Mouse (Mus musculus) heart, embryonic 13.5 days (tissue): ENCODE results near the gene Pitpnm2. TPM values are rescaled to one million over a fixed set of nuclear protein-coding genes. Genes with fewer than 3 reads are reported as not detected.

ENCODE experiments used
- ATAC-seq: fragments of 200-750 bp; cut with Nextera tagmentation; 2 replicates; pipeline ENCODE4 v1.8.0; 2017; ENCODE audit warnings: moderate TSS enrichment; ENCODE audit not compliant: insufficient number of reproducible peaks, low FRiP score, low TSS enrichment; ENCODE audit errors: extremely low read depth
- H3K27ac ChIP-seq: fragments of 300-500 bp; sonication (generic); replicated peaks from 2 replicates; pipeline ENCODE4 v1.5.1; 2015; ENCODE audit warnings: moderate library complexity, mild to moderate bottlenecking, inconsistent platforms
- H3K27me3 ChIP-seq: fragments of 300-500 bp; sonication (generic); replicated peaks from 2 replicates; pipeline ENCODE4 v1.6.1; 2015; ENCODE audit warnings: mild to moderate bottlenecking, inconsistent platforms
- H3K36me3 ChIP-seq: fragments of 300-500 bp; sonication (generic); 2 replicates; pipeline ENCODE4 v1.6.1; 2015; ENCODE audit warnings: mild to moderate bottlenecking, inconsistent platforms
- H3K4me1 ChIP-seq: fragments of 300-500 bp; sonication (generic); 2 replicates; pipeline ENCODE4 v1.6.1; 2015; ENCODE audit warnings: inconsistent platforms
- H3K4me2 ChIP-seq: fragments of 300-500 bp; sonication (generic); 2 replicates; pipeline ENCODE4 v1.6.1; 2015; ENCODE audit warnings: inconsistent platforms, mild to moderate bottlenecking, moderate library complexity
- H3K4me3 ChIP-seq: fragments of 300-500 bp; sonication (generic); 2 replicates; pipeline ENCODE4 v1.5.1; 2015; ENCODE audit warnings: moderate library complexity, mild to moderate bottlenecking, inconsistent platforms
- H3K9ac ChIP-seq: fragments of 300-500 bp; sonication (generic); 2 replicates; pipeline ENCODE4 v1.6.1; 2015; ENCODE audit warnings: inconsistent platforms, mild to moderate bottlenecking, moderate library complexity
- H3K9me3 ChIP-seq: fragments of 300-500 bp; sonication (generic); 2 replicates; pipeline ENCODE4 v1.6.1; 2016; ENCODE audit warnings: inconsistent platforms
- WGBS: fragments of 180-500 bp; shearing (Covaris S2); methylation state at CpG from one replicate; pipeline ENCODE4 v1.1.7; 2015; ENCODE audit warnings: mixed read lengths; 5-methylcytosine and 5-hydroxymethylcytosine counted together
- polyA plus RNA-seq: library from polyadenylated mRNA; unstranded; fragments of >200 nt; fragmentation: Nextera tagmentation; extraction: Ambion mirVana; gene quantifications from 2 replicates; pipeline ENCODE4 v1.2.1, GENCODE M21; 2015

The Pitpnm2 gene
- polyA plus RNA-seq, 1 experiment from 2014 or later = 6.6 TPM

DNA sequence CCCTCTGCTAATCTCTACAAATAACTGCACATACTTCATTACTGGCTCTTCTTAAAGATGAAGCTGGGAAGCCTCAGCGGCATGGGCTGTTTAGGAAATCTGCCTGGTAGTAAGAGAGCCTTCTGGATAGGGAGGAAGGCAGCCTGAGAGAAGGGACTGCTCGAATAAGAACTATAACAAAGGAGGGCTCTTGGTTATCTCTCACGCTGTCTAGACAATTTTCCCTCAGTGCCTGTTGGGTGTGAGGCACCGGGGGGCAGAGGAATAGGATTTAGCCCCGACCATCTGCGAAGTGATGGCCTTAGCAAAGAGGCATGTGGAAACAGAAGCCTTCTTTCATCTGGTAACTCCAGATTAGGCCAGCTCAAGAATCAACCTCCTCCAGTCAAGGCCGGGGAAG lies 2.3 kb downstream of the Pitpnm2 start:
- Histone ChIP-seq H3K4me1 (peaks cover 60% of the 10 kb centered on the region), H3K36me3 (peaks cover 37% of the 10 kb centered on the region), H3K9ac (peak overlapping the region; percentile 97), H3K27me3 (no peaks in the 10 kb centered on the region), H3K4me2 (peak overlapping the region; percentile 87), H3K9me3 (no peaks in the 10 kb centered on the region), H3K27ac (peak overlapping the region; percentile 90), H3K4me3 (peak overlapping the region; percentile 88)
- 12% methylated on average over 7 of the region's 7 CpGs for WGBS
- no peak for ATAC-seq

DNA sequence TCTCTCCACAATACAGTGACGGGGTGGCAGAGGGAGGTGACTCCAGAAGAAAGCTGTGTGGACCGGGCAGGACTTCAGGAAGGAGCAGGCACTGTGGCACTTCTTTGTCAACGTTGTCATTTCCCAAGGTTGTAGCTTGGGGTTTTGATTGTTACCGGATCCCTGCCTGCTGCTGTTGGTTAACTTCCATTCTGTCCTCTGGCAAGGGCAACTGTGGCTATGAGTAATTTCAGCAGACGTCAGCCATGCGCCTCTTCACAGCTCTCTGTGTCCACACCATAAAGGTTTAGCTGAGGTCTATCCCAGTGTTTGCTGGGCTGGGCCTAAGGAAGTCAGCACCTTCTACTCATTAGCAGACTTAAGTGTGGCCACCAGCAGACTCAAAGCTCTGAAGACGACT lies 4.7 kb downstream of the Pitpnm2 start:
- no peak for ATAC-seq
- Histone ChIP-seq H3K36me3 (peaks cover 37% of the 10 kb centered on the region), H3K27ac (no peak overlapping the region; the same call in 1 of the 2 replicates), H3K9ac (no peak overlapping the region), H3K9me3 (no peaks in the 10 kb centered on the region), H3K4me2 (no peak overlapping the region), H3K4me3 (no peak overlapping the region), H3K27me3 (no peaks in the 10 kb centered on the region), H3K4me1 (peaks cover 76% of the 10 kb centered on the region)
- 76% methylated on average over 7 of the region's 7 CpGs for WGBS

DNA sequence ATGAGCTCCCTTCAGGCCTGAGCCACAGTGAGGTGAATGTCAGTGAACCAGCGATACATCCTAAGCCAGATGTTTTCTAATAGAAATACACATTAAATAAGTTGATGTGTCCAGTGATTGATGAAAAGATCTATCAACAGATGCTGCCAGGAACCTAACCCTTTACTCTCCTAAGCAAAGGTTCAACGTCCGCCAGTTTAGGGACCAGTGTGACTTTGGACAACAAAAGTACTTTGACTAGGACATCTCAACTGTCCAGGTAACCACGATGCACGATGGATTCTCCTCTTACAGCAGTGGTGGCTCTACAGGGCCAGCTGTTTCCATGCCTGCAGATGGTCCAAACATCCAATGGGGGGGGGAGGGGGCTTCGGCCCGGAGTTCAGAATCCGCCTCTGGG lies 5.1 kb downstream of the Pitpnm2 start:
- Histone ChIP-seq H3K4me3 (no peak overlapping the region), H3K4me1 (peaks cover 77% of the 10 kb centered on the region), H3K27me3 (no peaks in the 10 kb centered on the region), H3K36me3 (peaks cover 37% of the 10 kb centered on the region), H3K9me3 (no peaks in the 10 kb centered on the region), H3K9ac (no peak overlapping the region), H3K27ac (no peak overlapping the region), H3K4me2 (no peak overlapping the region)
- 89% methylated on average over 8 of the region's 8 CpGs for WGBS
- ATAC-seq = no peak

DNA sequence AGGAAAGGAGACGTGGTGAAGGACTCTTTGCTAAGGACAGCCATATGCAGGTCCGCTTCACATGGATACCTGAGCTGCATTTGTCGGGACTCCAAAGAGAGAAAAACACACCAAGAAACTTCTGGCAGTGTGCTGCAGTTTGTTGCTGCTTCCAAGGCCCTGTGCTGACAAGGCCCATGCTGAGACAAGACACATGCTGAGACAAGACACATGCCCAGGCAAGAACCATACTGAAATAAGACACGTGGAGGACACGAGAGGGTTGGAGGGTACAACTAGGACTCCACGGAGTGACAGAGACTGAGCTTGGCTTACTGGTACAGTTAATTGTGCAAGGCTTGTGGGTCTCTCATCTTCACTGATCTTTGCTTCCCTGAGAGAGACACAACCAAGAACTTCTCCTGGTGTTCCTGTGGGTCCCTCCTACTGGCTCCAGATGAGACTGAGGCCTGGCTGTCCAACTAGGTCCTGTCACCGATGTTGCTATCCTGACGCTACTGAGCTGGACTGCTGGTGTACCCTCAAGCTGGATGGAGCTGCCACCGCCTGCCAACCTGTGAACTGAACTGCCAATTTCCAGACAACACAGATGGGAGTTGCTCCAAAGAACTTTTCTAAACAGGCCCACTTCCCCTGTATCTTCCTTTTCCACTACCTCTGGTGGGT lies 6.2 kb downstream of the Pitpnm2 start:
- Histone ChIP-seq H3K27me3 (no peaks in the 10 kb centered on the region), H3K9ac (no peak overlapping the region), H3K4me3 (no peak overlapping the region), H3K9me3 (no peaks in the 10 kb centered on the region), H3K36me3 (peaks cover 37% of the 10 kb centered on the region), H3K4me2 (no peak overlapping the region), H3K4me1 (peaks cover 82% of the 10 kb centered on the region), H3K27ac (no peak overlapping the region)
- 79% methylated on average over 9 of the region's 9 CpGs for WGBS
- ATAC-seq = no peak

DNA sequence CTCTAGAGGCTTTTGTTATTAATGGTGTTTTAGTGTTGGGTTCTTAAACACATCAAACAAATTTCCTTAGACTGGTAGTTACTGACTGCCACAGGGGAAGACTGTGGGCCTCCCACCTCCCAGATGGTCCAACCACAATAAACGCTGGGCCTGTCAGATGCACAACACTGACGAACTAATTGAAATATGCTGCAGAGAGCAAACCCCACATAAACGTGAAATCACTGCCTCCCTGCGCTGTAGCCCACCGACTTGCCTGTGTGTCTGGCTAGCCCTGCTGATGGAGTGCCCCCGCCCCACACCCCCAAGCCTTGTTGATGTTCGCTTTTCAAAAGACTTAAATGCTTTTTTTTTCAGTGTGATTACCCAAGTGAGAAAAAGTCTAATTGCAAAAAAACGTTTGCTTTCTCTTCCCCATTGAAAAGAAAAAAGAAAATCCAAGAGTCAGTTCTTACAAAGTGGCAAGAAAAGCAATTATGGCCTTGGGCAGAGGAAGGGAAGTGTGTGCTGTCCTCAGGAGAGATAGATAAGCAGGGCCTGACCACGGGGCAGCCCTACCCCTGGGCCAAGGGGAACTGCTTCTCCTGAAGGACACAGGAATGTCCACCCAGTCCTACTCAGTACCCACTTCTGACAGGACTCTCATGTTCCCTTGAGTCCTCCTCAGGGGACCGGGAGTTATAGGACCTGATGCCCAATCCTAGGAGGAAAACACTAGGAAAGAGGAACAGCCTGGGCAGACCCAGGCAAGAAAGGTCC lies 7.7 kb downstream of the Pitpnm2 start:
- H3K27me3 ChIP-seq = no peaks in the 10 kb centered on the region
- no peak for ATAC-seq
- peak overlapping the region; percentile 62 for H3K9ac ChIP-seq
- peaks cover 40% of the 10 kb centered on the region for H3K36me3 ChIP-seq
- H3K4me1 ChIP-seq = peaks cover 77% of the 10 kb centered on the region
- no peak overlapping the region for H3K4me3 ChIP-seq
- 47% methylated on average over 10 of the region's 10 CpGs for WGBS
- H3K9me3 ChIP-seq = no peaks in the 10 kb centered on the region
- H3K27ac ChIP-seq = peak overlapping the region; percentile 82
- H3K4me2 ChIP-seq = peak overlapping the region; percentile 48

DNA sequence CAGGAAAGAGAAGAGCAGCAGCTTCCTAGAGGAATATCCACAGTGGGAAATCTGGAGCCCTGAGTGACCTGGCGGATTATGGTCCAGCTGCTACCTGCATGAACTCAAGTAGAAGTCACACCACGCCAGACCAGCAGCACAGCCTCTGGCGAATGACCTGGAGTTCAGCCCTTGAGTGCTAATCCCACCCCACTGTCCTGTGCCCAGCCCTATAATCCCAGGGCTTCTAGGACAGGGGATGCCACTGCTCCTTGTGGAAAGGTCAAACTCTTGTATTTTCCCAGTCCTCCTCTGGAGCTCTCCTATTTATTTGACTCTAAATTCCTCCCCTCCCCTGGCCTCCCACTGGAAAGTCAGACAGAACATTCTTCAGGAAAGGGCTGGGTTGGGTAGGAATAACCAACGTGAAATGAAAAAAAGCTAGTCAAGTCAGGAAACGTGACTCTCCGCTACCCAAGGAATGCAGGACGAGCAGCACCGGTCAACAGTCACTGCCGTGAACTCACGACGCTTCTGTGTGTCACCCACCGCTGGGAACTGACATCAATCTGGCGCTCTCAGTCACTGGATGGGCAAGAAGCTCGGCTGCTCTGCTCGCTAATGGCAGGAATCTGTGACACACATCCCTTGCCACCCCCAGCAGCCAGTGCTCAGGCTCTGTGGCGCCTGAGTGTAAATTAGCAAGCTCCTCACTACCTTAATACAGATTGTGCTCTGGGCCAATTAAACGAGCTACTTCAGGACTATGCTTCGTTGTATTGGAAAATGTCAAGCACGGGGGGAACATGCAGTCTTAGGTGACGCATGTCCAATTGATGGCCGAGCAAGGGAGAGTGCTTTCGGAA lies 8.5 kb downstream of the Pitpnm2 start:
- WGBS = 26% methylated on average over 22 of the region's 22 CpGs
- 0 out of 2 replicates have a peak overlapping the region, but pooled peaks have one; percentile 0 for H3K4me3 ChIP-seq
- peaks cover 78% of the 10 kb centered on the region for H3K4me1 ChIP-seq
- H3K9ac ChIP-seq = peak overlapping the region; percentile 62
- H3K36me3 ChIP-seq = peaks cover 34% of the 10 kb centered on the region
- peak overlapping the region; percentile 82 for H3K27ac ChIP-seq
- ATAC-seq = no peak
- no peaks in the 10 kb centered on the region for H3K27me3 ChIP-seq
- peak overlapping the region; percentile 48 for H3K4me2 ChIP-seq
- H3K9me3 ChIP-seq = no peaks in the 10 kb centered on the region

DNA sequence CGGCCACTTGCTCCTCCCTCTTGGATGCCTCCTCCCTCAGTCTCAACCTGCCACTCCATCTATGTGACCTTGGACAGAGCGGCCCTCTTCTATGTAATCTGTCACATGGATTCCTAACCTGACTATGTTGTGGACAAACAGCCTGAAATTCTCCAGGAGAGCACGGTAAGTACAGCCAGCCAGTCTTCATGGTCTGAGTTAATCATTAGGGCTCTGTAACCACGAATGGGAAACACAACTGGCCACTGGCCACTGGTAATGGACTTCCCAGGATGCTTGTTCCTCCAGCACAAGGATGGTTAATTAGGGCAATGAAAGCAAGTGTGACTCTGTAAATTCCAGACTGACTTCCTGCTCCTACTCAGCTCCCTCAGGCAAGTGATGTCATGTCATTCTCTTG lies 13.4 kb downstream of the Pitpnm2 start:
- peaks cover 86% of the 10 kb centered on the region for H3K4me1 ChIP-seq
- no peak for ATAC-seq
- no peaks in the 10 kb centered on the region for H3K9me3 ChIP-seq
- no peak overlapping the region for H3K4me3 ChIP-seq
- H3K36me3 ChIP-seq = 0 out of 2 replicates have a peak, but pooled peaks cover 4% of the 10 kb centered on the region
- no peak overlapping the region for H3K9ac ChIP-seq
- H3K4me2 ChIP-seq = no peak overlapping the region
- WGBS = 68% methylated on average over 4 of the region's 4 CpGs
- H3K27ac ChIP-seq = no peak overlapping the region
- H3K27me3 ChIP-seq = no peaks in the 10 kb centered on the region

DNA sequence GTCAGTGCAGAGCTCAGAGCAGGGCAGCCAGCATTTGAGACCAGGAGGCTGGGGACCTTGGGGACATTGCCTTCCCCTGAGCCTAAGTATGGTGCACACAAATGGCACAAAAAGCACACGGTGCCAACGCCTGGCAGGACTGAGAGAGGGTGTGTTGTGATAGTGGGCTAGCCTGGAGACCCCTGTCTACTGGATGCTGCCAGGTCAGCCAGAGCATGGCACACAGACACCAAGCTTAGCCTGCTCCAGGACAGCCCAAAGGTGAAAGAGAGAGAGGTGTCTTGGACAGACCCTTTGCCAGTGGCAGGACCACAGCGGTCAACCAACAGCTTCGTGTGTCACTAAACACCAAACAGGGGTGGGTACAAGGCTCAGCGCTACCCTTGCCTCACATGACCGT lies 14.8 kb downstream of the Pitpnm2 start:
- ATAC-seq = no peak
- no peaks in the 10 kb centered on the region for H3K9me3 ChIP-seq
- 93% methylated on average over 6 of the region's 6 CpGs for WGBS
- H3K27ac ChIP-seq = peak overlapping the region; percentile 94
- peak overlapping the region; percentile 51 for H3K4me2 ChIP-seq
- no peaks in the 10 kb centered on the region for H3K27me3 ChIP-seq
- H3K4me3 ChIP-seq = no peak overlapping the region
- peak overlapping the region; percentile 73 for H3K9ac ChIP-seq
- H3K36me3 ChIP-seq = 0 out of 2 replicates have a peak, but pooled peaks cover 4% of the 10 kb centered on the region
- peaks cover 86% of the 10 kb centered on the region for H3K4me1 ChIP-seq

DNA sequence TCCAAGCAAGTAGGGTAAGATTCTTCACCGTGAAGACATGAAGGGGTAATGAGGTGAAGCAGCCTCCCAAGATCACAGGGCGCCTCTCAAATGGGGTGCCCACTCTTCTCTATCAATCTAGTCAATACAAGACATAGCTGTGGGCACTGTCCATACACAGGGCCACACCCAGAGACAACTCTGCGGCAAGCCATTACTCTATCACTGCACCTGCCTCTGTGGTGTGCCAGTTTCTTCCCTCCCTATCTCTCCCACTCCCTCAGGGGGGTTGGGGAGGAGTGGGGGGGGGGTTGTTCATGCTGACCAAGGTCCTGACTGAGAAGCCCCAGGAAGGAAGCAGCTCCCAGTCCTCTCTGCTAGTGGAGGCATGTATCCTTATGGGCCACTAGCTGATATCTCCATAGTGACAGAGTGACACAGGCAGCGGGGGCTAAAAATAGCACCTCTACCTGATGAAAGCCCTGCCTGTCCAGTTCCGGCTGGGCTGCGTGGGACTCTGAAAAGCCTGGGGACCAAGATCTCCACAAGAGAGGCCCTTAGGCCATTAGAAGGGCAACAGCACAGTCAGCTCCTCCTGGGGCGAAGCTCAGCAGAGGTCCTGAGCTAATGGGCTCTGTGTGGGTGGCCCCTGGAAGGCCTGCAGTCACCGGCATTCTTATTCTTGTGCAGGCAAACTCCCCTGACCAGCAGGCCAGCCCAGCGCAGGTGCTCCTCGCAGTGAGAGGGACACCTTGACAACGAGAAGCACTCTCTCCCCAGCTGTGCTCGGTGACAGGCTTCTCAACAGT lies 15.5 kb downstream of the Pitpnm2 start:
- Histone ChIP-seq H3K27me3 (no peaks in the 10 kb centered on the region), H3K4me2 (peak overlapping the region; percentile 51), H3K27ac (peak overlapping the region; percentile 94), H3K9ac (peak overlapping the region; percentile 73), H3K9me3 (no peaks in the 10 kb centered on the region), H3K4me3 (no peak overlapping the region), H3K36me3 (0 out of 2 replicates have a peak, but pooled peaks cover 4% of the 10 kb centered on the region), H3K4me1 (peaks cover 80% of the 10 kb centered on the region)
- peak; percentile 51; the same call in 1 of the 2 replicates for ATAC-seq
- WGBS = 33% methylated on average over 12 of the region's 12 CpGs

DNA sequence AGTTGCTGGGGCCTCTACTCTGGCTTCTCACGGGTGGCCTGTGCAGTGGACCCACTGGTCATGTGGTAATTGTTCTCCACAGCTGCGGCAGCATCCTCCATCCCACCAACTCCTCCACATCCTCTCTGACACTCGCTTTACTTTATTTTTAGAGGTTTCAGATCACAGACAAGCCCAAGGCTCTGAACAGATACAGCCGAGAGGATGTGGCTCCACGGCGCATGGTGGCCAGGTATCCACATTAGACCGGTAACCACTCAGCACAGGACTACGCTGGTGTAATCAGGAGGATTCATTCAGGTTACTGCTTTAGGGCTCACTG lies 16.5 kb downstream of the Pitpnm2 start:
- Histone ChIP-seq H3K9me3 (no peaks in the 10 kb centered on the region), H3K4me2 (no peak overlapping the region; the same call in 1 of the 2 replicates), H3K9ac (peak overlapping the region; percentile 24), H3K4me3 (no peak overlapping the region), H3K27me3 (no peaks in the 10 kb centered on the region), H3K4me1 (peaks cover 71% of the 10 kb centered on the region), H3K27ac (peak overlapping the region; percentile 94), H3K36me3 (0 out of 2 replicates have a peak, but pooled peaks cover 4% of the 10 kb centered on the region)
- 62% methylated on average over 8 of the region's 8 CpGs for WGBS
- no peak for ATAC-seq
